25 mouse cellular contexts compared by ENCODE assay signal in genomic region chr13:38714838-38715237, GRCm38 (mm10).
"Had no signal": no experiment of that assay in that cellular context is flagged by ENCODE, and none has a peak within 500 bp of the region (broad histone marks: within the 10 kb centered on the region; RNA-seq: fewer than 3 reads in every experiment).

No protein-coding gene starts in this region.

- H3K4me3 ChIP-seq: kidney, embryonic 15.5 days; limb, embryonic 10.5 days; limb, embryonic 13.5 days; liver, embryonic 12.5 days; liver, embryonic 15.5 days; lung, embryonic 15.5 days; megakaryocyte, embryonic 14.5 days; midbrain, embryonic 10.5 days; midbrain, embryonic 13.5 days; myocyte; neural tube, embryonic 13.5 days had no signal

- H3K4me1 ChIP-seq: kidney, embryonic 15.5 days; limb, embryonic 10.5 days; limb, embryonic 13.5 days; liver, embryonic 12.5 days; liver, embryonic 15.5 days; lung, embryonic 15.5 days; megakaryocyte, embryonic 14.5 days; midbrain, embryonic 10.5 days; midbrain, embryonic 13.5 days; neural tube, embryonic 13.5 days had no signal

- H3K9ac ChIP-seq: kidney, embryonic 15.5 days; limb, embryonic 13.5 days; liver, embryonic 12.5 days; liver, embryonic 15.5 days; lung, embryonic 15.5 days; midbrain, embryonic 13.5 days; neural tube, embryonic 13.5 days had no signal

- H3K27me3 ChIP-seq: kidney, embryonic 15.5 days; limb, embryonic 13.5 days; liver, embryonic 12.5 days; liver, embryonic 15.5 days; lung, embryonic 15.5 days; megakaryocyte, embryonic 14.5 days; midbrain, embryonic 13.5 days; neural tube, embryonic 13.5 days had no signal

- ATAC-seq: liver, embryonic 12.5 days; midbrain, embryonic 13.5 days; midbrain, embryonic 16.5 days had no signal

- DNase-seq: kidney, adult 8-10 months; kidney, postnatal 10 days; kidney, postnatal 36 days; layer of hippocampus, postnatal 36 days; liver; lung, adult 18-20 months; lung, postnatal 10 days; lung, postnatal 36 days; retina, postnatal 1 day; right cerebral cortex, postnatal 14 days; right cerebral cortex, postnatal 4 days; thymus, postnatal 25 days had no signal

- H3K4me2 ChIP-seq: kidney, embryonic 15.5 days; limb, embryonic 13.5 days; liver, embryonic 12.5 days; liver, embryonic 15.5 days; lung, embryonic 15.5 days; midbrain, embryonic 13.5 days; neural tube, embryonic 13.5 days had no signal

- H3K27ac ChIP-seq: kidney, embryonic 15.5 days; limb, embryonic 10.5 days; limb, embryonic 13.5 days; liver, embryonic 12.5 days; liver, embryonic 15.5 days; lung, embryonic 15.5 days; midbrain, embryonic 10.5 days; midbrain, embryonic 13.5 days; neural tube, embryonic 13.5 days; stomach, postnatal 0 days had no signal

- H3K36me3 ChIP-seq: kidney, embryonic 15.5 days; limb, embryonic 10.5 days; limb, embryonic 13.5 days; liver, embryonic 12.5 days; liver, embryonic 15.5 days; lung, embryonic 15.5 days; midbrain, embryonic 10.5 days; midbrain, embryonic 13.5 days; neural tube, embryonic 13.5 days had no signal

- H3K9me3 ChIP-seq: kidney, embryonic 15.5 days; limb, embryonic 10.5 days; limb, embryonic 13.5 days; liver, embryonic 12.5 days; liver, embryonic 15.5 days; lung, embryonic 15.5 days; megakaryocyte, embryonic 14.5 days; midbrain, embryonic 10.5 days; midbrain, embryonic 13.5 days; neural tube, embryonic 13.5 days had no signal
